Mouse (Mus musculus) hindbrain, embryonic 14.5 days (tissue): ENCODE results near the gene Lpar1. TPM values are rescaled to one million over a fixed set of nuclear protein-coding genes. Genes with fewer than 3 reads are reported as not detected.

ENCODE experiments used
- ATAC-seq: fragments of 200-750 bp; cut with Nextera tagmentation; 2 replicates; pipeline ENCODE4 v1.8.0; 2017; ENCODE audit warnings: moderate number of reproducible peaks, mild to moderate bottlenecking, moderate TSS enrichment, moderate library complexity; ENCODE audit not compliant: low FRiP score
- DNase-seq: peaks from one replicate; pipeline ENCODE4 v3.0.0-alpha.2; 2015; ENCODE audit warnings: low spot score
- H3K27ac ChIP-seq: fragments of 300-500 bp; sonication (generic); 2 replicates; pipeline ENCODE4 v1.5.1; 2014; ENCODE audit warnings: mild to moderate bottlenecking, moderate library complexity
- H3K27me3 ChIP-seq: fragments of 300-500 bp; sonication (generic); 2 replicates; pipeline ENCODE4 v1.6.1; 2014; ENCODE audit warnings: mild to moderate bottlenecking, low read length, mixed read lengths; ENCODE audit not compliant: control insufficient read depth, insufficient read depth
- H3K36me3 ChIP-seq: fragments of 300-500 bp; sonication (generic); replicated peaks from 2 replicates; pipeline ENCODE4 v1.6.1; 2014; ENCODE audit not compliant: control insufficient read depth, insufficient read depth
- H3K4me1 ChIP-seq: fragments of 300-500 bp; sonication (generic); replicated peaks from 2 replicates; pipeline ENCODE4 v1.6.1; 2014; ENCODE audit warnings: antibody characterized with exemption, low read length, mixed read lengths; ENCODE audit not compliant: control insufficient read depth, insufficient read depth
- H3K4me2 ChIP-seq: fragments of 300-500 bp; sonication (generic); replicated peaks from 2 replicates; pipeline ENCODE4 v1.6.1; 2014; ENCODE audit warnings: mild to moderate bottlenecking, moderate library complexity
- H3K4me3 ChIP-seq: fragments of 300-500 bp; sonication (generic); replicated peaks from 2 replicates; pipeline ENCODE4 v1.5.1; 2014; ENCODE audit warnings: mild to moderate bottlenecking, low read length
- H3K9ac ChIP-seq: fragments of 300-500 bp; sonication (generic); 2 replicates; pipeline ENCODE4 v1.6.1; 2014
- H3K9me3 ChIP-seq: fragments of 300-500 bp; sonication (generic); 2 replicates; pipeline ENCODE4 v1.6.1; 2016; ENCODE audit warnings: low read length; ENCODE audit not compliant: control insufficient read depth
- WGBS: fragments of 180-500 bp; shearing (Covaris S2); extraction: QIAGEN DNeasy Blood & Tissue Kit; methylation state at CpG from one replicate; pipeline ENCODE4 v1.1.7; 2014; 5-methylcytosine and 5-hydroxymethylcytosine counted together
- polyA plus RNA-seq: library from polyadenylated mRNA; unstranded; fragments of >200 nt; fragmentation: Nextera tagmentation; extraction: Ambion mirVana; gene quantifications from 2 replicates; pipeline ENCODE4 v1.2.1, GENCODE M21; 2014

The Lpar1 gene
- polyA plus RNA-seq, 1 experiment from 2014 or later: 17.5 TPM

DNA sequence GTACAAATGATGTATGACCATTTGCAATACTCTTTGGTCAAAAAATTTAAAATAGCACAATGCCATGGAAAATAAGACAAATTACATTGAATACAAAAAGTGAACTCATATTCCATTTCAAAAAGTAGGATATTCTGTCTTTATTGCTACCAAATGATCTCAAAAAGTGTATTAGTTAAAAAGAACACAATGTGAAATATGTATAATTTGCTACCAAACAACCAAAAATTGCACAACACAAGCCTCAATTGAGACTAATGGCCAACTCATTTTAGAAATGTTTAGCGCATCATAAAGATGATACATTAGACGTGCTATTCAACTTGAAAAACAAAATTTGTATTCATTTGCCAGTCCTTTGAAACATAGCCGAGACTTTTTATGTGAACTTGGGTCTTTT lies 104.9 kb downstream of the Lpar1 start:
- no peak overlapping the region for H3K9ac ChIP-seq
- WGBS: 87% methylated on average over 3 of the region's 3 CpGs

DNA sequence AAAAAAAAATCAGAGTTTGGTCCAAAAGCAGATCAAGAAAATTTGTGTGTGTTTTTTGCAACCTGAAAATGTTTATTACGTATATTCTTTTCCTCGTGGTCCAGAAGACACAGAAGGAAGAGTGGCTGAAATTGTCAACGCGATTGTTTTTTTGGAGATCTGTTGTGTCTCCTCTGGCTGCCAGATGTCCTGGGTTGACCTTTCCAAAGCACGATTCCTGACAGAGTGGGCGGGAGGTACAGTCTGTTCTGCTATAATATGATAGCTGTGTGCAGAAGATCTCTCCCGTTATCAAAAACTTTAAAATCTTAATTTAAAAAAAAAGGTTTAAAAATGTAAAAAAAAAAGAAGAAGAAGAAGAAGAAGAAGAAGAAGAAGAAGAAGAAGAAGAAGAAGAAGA lies 105.9 kb downstream of the Lpar1 start:
- 86% methylated on average over 7 of the region's 7 CpGs for WGBS
- Histone ChIP-seq H3K27ac (no peak overlapping the region), H3K27me3 (no peaks in the 10 kb centered on the region), H3K4me1 (no peaks in the 10 kb centered on the region), H3K36me3 (no peaks in the 10 kb centered on the region), H3K9me3 (no peaks in the 10 kb centered on the region), H3K9ac (no peak overlapping the region), H3K4me3 (no peak overlapping the region), H3K4me2 (no peak overlapping the region)
- DNase-seq: no peak
- ATAC-seq: no peak

More for the DNA sequence above, 104.9 kb downstream of the Lpar1 start:
- H3K27ac ChIP-seq: no peak overlapping the region
- no peaks in the 10 kb centered on the region for H3K4me1 ChIP-seq
- no peak overlapping the region for H3K4me3 ChIP-seq
- no peaks in the 10 kb centered on the region for H3K27me3 ChIP-seq
- H3K9me3 ChIP-seq: no peaks in the 10 kb centered on the region
- ATAC-seq (no peak), DNase-seq (no peak)
- H3K36me3 ChIP-seq: no peaks in the 10 kb centered on the region
- no peak overlapping the region for H3K4me2 ChIP-seq

DNA sequence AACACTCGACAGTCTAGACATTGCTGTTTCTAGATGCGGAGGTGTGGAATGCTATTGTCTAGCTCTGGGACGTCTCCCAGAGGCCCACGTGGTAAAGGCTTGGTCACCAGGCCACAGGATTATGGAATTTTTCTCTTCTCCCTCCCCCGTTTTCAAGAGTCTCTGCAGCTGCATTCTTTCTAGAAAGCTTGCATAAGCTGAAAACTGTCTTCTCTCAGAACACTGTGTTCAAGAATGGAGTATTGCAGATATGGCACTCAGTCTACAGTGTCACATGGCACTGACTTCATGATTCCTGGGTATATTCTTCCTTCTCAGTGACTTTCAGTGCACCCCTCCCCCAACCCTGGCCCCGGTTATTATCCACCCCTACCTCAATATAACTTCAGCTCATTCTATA lies 107.9 kb downstream of the Lpar1 start:
- no peak overlapping the region for H3K27ac ChIP-seq
- H3K27me3 ChIP-seq: no peaks in the 10 kb centered on the region
- H3K4me2 ChIP-seq: no peak overlapping the region
- no peaks in the 10 kb centered on the region for H3K9me3 ChIP-seq
- no peak overlapping the region for H3K4me3 ChIP-seq
- no peaks in the 10 kb centered on the region for H3K4me1 ChIP-seq
- 76% methylated on average over 6 of the region's 6 CpGs for whole genome bisulfite sequencing
- H3K9ac ChIP-seq: no peak overlapping the region
- H3K36me3 ChIP-seq: no peaks in the 10 kb centered on the region
- ATAC-seq (no peak), DNase-seq (no peak)

DNA sequence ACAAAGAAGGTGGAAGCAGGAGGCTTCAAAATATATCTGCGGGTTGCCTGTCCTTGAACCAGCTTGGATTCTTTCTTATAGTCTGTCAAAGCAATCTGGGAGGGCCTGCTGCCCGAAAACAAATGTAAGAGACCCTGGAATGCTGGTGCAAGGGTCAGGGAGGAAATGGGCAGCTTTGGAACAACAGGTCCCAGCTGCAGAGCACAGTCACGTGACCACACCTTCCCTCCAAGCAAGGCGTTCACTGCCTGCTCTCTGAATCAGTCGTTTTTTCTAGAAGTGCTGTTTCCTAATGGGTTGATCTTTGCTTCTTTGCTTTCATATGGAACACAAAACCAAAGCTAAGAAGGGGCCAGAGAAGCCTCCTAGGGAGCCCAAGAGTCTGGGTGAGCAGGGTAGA lies 111.4 kb downstream of the Lpar1 start:
- no peak overlapping the region for H3K4me3 ChIP-seq
- no peak overlapping the region for H3K27ac ChIP-seq
- H3K9ac ChIP-seq: no peak overlapping the region
- no peaks in the 10 kb centered on the region for H3K9me3 ChIP-seq
- H3K27me3 ChIP-seq: no peaks in the 10 kb centered on the region
- ATAC-seq: no peak
- 60% methylated on average over 5 of the region's 5 CpGs for WGBS
- DNase-seq: no peak
- no peaks in the 10 kb centered on the region for H3K4me1 ChIP-seq
- H3K4me2 ChIP-seq: no peak overlapping the region
- no peaks in the 10 kb centered on the region for H3K36me3 ChIP-seq

DNA sequence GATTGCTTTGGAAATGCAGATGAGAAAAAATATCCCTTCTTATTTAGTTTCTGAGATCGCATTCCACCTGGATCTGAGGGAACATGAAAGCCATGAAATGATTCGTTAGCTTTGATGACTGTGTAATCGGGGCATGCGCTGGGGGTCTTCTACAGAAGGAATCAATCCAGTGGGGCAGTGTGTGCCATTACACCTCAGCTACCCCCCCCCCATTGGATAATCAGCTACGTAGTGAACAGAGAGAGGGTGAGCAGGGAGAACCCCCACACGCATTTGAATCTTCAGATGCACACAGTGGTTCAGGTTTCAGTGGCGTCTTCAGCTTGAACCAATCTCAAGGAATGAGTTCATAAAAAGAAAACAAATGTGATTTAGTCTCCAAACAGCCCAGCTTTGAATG lies 115.0 kb downstream of the Lpar1 start:
- Histone ChIP-seq H3K27me3 (no peaks in the 10 kb centered on the region), H3K27ac (no peak overlapping the region), H3K36me3 (no peaks in the 10 kb centered on the region), H3K9me3 (no peaks in the 10 kb centered on the region), H3K4me3 (no peak overlapping the region), H3K9ac (no peak overlapping the region), H3K4me1 (no peaks in the 10 kb centered on the region), H3K4me2 (no peak overlapping the region)
- WGBS: 63% methylated on average over 7 of the region's 7 CpGs
- ATAC-seq (no peak), DNase-seq (no peak)

DNA sequence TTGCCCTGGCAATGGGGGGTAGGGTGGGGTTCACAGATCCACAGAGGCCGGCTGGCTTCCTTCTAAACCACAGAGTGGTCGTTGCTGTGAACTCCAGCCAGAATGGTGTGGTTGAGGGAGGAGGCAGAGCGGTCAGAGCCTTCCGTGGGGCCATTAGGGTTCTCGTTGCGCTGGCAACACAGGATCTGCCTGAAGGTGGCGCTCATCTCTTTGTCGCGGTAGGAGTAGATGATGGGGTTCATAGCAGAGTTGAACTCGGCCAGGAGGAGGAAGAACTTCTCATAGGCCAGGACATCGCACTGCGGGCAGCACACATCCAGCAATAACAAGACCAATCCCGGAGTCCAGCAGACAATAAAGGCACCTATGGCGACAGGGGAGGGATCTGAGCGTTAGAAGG lies 116.4 kb downstream of the Lpar1 start:
- Histone ChIP-seq H3K9ac (no peak overlapping the region), H3K4me1 (no peaks in the 10 kb centered on the region), H3K9me3 (no peaks in the 10 kb centered on the region), H3K27me3 (no peaks in the 10 kb centered on the region), H3K4me2 (no peak overlapping the region), H3K4me3 (no peak overlapping the region), H3K36me3 (no peaks in the 10 kb centered on the region), H3K27ac (no peak overlapping the region)
- 87% methylated on average over 15 of the region's 15 CpGs for WGBS
- no peak for ATAC-seq
- no peak for DNase-seq

DNA sequence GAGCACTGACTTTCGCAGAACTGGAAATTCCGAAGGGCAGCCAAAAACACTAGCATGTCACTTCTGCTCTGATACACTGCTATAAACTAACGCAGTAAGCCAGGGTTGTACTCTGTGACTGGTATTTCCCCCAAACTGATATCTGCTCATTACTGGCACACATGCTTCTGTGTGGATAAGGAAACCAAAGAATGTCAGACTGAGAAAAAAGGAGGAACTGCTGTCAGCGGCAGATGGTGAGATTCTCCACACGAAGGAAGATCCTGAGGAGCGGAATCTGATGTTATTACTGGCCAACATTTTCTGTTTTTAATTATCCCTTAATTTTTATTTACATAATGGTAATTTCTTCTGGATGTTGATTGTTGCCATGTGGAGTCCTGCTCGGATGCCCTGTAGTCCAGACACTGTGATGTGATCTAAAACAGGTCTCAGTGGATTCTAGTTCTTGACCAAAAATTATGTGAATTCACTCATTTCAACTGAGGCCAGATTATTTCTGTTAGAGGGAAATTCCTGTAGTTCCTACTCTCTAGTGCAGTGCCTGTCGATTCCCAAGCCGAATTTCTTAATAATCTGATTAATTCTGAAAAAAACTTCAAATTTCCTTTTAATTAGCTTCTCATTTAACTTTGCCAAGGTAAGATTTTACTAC lies 130.3 kb downstream of the Lpar1 start:
- Histone ChIP-seq H3K4me3 (no peak overlapping the region), H3K27ac (no peak overlapping the region), H3K9ac (no peak overlapping the region), H3K27me3 (no peaks in the 10 kb centered on the region), H3K4me1 (no peaks in the 10 kb centered on the region), H3K9me3 (no peaks in the 10 kb centered on the region), H3K36me3 (no peaks in the 10 kb centered on the region), H3K4me2 (no peak overlapping the region)
- WGBS: 80% methylated on average over 9 of the region's 9 CpGs
- ATAC-seq (no peak), DNase-seq (no peak)

DNA sequence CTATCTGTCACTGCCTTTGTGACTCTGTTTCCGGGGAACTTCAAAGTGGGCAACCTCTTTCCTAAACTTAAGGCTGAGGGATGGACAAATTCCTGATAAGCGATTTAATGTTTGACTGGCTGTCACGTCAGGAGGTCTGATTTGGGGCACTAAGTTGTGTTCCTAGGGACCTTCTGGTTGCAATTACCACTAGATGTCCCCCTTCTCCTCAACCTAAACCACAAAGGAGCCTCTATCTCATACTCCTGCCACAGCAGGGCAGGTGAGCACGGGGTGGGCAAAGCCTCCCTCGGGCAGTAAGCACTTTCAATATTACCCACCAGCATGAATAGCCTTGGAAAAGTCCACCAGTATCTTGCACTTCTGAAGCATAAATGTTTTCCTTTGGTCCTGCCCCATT lies 134.5 kb downstream of the Lpar1 start:
- no peaks in the 10 kb centered on the region for H3K36me3 ChIP-seq
- H3K9ac ChIP-seq: no peak overlapping the region
- ATAC-seq (no peak), DNase-seq (no peak)
- H3K27me3 ChIP-seq: no peaks in the 10 kb centered on the region
- no peak overlapping the region for H3K4me2 ChIP-seq
- no peak overlapping the region for H3K4me3 ChIP-seq
- H3K9me3 ChIP-seq: no peaks in the 10 kb centered on the region
- 55% methylated on average over 5 of the region's 5 CpGs for WGBS
- no peaks in the 10 kb centered on the region for H3K4me1 ChIP-seq
- H3K27ac ChIP-seq: no peak overlapping the region

DNA sequence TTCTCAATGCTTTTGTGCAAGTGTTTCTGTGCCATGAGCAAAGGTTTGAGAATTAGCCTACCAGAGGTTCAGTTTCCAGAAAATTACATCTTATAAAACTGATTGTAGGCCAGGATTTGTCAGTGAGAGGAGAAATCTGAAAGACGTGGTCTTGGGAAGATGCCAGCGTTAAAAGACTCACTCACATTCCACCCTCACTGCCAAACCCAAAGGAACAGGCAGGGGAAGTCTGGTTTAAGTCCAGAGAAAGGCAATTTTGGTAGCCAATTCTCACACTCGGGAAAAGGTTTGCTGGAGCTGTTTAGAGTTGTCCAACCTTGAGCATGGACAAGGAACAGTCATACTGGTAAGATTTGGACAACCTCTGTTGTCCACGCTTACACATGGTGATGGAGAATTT lies 136.4 kb downstream of the Lpar1 start:
- H3K4me1 ChIP-seq: no peaks in the 10 kb centered on the region
- DNase-seq: no peak
- no peak overlapping the region for H3K27ac ChIP-seq
- H3K9me3 ChIP-seq: no peaks in the 10 kb centered on the region; the same call in 1 of the 2 replicates
- H3K4me3 ChIP-seq: no peak overlapping the region
- no peaks in the 10 kb centered on the region for H3K36me3 ChIP-seq
- 79% methylated on average over 4 of the region's 4 CpGs for WGBS
- H3K4me2 ChIP-seq: no peak overlapping the region
- no peak for ATAC-seq
- H3K27me3 ChIP-seq: no peaks in the 10 kb centered on the region
- H3K9ac ChIP-seq: no peak overlapping the region

DNA sequence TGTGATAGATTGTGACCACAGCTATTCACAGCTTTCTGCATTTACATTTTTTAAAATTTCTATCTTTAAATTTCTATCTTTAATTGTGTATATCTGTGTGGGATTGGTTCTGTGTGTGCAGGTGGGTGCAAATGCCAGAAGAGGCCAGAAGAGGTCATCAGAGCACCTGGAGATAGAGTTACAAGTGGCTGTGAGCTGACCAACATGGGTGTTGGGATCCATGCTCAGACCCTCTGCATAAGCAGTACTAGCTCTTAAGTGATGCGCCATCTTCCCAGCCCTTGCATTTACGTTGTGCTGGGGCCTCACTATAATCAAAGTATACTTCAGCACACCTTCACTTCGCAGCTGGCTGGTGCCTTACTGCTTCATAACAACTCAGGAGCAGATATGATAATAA lies 138.2 kb downstream of the Lpar1 start:
- no peaks in the 10 kb centered on the region; the same call in 1 of the 2 replicates for H3K9me3 ChIP-seq
- H3K4me3 ChIP-seq: no peak overlapping the region
- no peaks in the 10 kb centered on the region for H3K4me1 ChIP-seq
- H3K36me3 ChIP-seq: no peaks in the 10 kb centered on the region
- no peak for DNase-seq
- no peak overlapping the region for H3K4me2 ChIP-seq
- no peak overlapping the region for H3K9ac ChIP-seq
- WGBS: 93% methylated on average over 3 of the region's 3 CpGs
- H3K27ac ChIP-seq: no peak overlapping the region
- no peaks in the 10 kb centered on the region for H3K27me3 ChIP-seq
- no peak for ATAC-seq
